Mouse (Mus musculus): Measurements from ENCODE around the gene D730048I06Rik.
"Not testable (repeated sequence)": the region's sequence is repeated elsewhere in the genome, so short reads cannot be mapped to it uniquely, and the experiment has no call there.

Gene D730048I06Rik

GRCm38 (mm10) chr9:35790001-35790400 is at the start of gene D730048I06Rik, which contains the start of gene Gm27235:
D730048I06Rik (minus strand) TSS chr9:35790112.
Gm27235 (minus strand) TSS chr9:35790101.
- no peak for DNase-seq

GRCm38 (mm10) chr9:35817881-35818280 is 28.0 kb upstream of the D730048I06Rik start:
- not testable (repeated sequence) for DNase-seq

GRCm38 (mm10) chr9:35798146-35798545 is 8.2 kb upstream of the D730048I06Rik start:
- DNase-seq: no peak

GRCm38 (mm10) chr9:35778009-35778408 is 11.9 kb downstream of the D730048I06Rik start, which contains the start of gene Gm17727:
Gm17727 (minus strand) TSS chr9:35778109.
- DNase-seq: no peak

- no peak for DNase-seq
Observed at GRCm38 (mm10) chr9:35756843-35757242, 33.1 kb downstream of the D730048I06Rik start.

GRCm38 (mm10) chr9:35740749-35741148 is 49.2 kb downstream of the D730048I06Rik start, which contains the start of gene Gm17677:
Gm17677 (plus strand) TSS chr9:35741049.
- DNase-seq: no peak
